Mouse (Mus musculus) kidney, postnatal 0 days (tissue): Measurements from ENCODE around the gene Rab31. TPM values are rescaled to one million over a fixed set of nuclear protein-coding genes. Genes with fewer than 3 reads are reported as not detected.
"Not testable (repeated sequence)": the region's sequence is repeated elsewhere in the genome, so short reads cannot be mapped to it uniquely, and the experiment has no call there.

Experiments
- ATAC-seq: fragments of 200-750 bp; cut with Nextera tagmentation; replicated peaks from 2 replicates; pipeline ENCODE4 v1.8.0; 2017; ENCODE audit warnings: low read depth, moderate number of reproducible peaks, moderate TSS enrichment, moderate library complexity; ENCODE audit not compliant: low FRiP score
- DNase-seq: peaks from one replicate; pipeline ENCODE4 v3.0.0-alpha.2; 2016; ENCODE audit warnings: low spot score
- H3K27ac ChIP-seq: fragments of 300-500 bp; sonication (generic); 2 replicates; pipeline ENCODE4 v1.5.1; 2014; ENCODE audit warnings: mild to moderate bottlenecking
- H3K27me3 ChIP-seq: fragments of 300-500 bp; sonication (generic); 2 replicates; pipeline ENCODE4 v1.6.1; 2014; ENCODE audit warnings: low read length, mixed read lengths; ENCODE audit not compliant: insufficient read depth
- H3K36me3 ChIP-seq: fragments of 300-500 bp; sonication (generic); 2 replicates; pipeline ENCODE4 v1.6.1; 2014; ENCODE audit warnings: low read length, mixed read lengths; ENCODE audit not compliant: insufficient read depth
- H3K4me1 ChIP-seq: fragments of 300-500 bp; sonication (generic); replicated peaks from 2 replicates; pipeline ENCODE4 v1.6.1; 2014; ENCODE audit warnings: antibody characterized with exemption, low read length, mixed read lengths; ENCODE audit not compliant: insufficient read depth
- H3K4me2 ChIP-seq: fragments of 300-500 bp; sonication (generic); 2 replicates; pipeline ENCODE4 v1.6.1; 2014; ENCODE audit warnings: mild to moderate bottlenecking, low read length, moderate library complexity, mixed read lengths
- H3K4me3 ChIP-seq: fragments of 300-500 bp; sonication (generic); replicated peaks from 2 replicates; pipeline ENCODE4 v1.5.1; 2014; ENCODE audit warnings: low read depth, low read length
- H3K9ac ChIP-seq: fragments of 300-500 bp; sonication (generic); 2 replicates; pipeline ENCODE4 v1.6.1; 2014; ENCODE audit warnings: low read depth, low read length
- H3K9me3 ChIP-seq: fragments of 300-500 bp; sonication (generic); replicated peaks from 2 replicates; pipeline ENCODE4 v1.6.1; 2016; ENCODE audit warnings: low read length, inconsistent platforms, mixed read lengths
- CTCF ChIP-seq: IDR thresholded peaks from 2 replicates; pipeline ENCODE4 v1.5.1; 2016; ENCODE audit warnings: antibody characterized with exemption, low read depth, mild to moderate bottlenecking, moderate library complexity
- WGBS: fragments of 180-500 bp; shearing (Covaris S2); extraction: QIAGEN DNeasy Blood & Tissue Kit; methylation state at CpG from one replicate; pipeline ENCODE4 v1.1.7; 2014; 5-methylcytosine and 5-hydroxymethylcytosine counted together
- polyA plus RNA-seq: library from polyadenylated mRNA; unstranded; fragments of >200 nt; fragmentation: Nextera tagmentation; extraction: Ambion mirVana; gene quantifications from 2 replicates; pipeline ENCODE4 v1.2.1, GENCODE M21; 2015

Gene Rab31
- polyA plus RNA-seq, 1 experiment from 2014 or later: 30.0 TPM

GRCm38 (mm10) chr17:65643051-65643521, 129.5 kb downstream of the Rab31 start:
- Histone ChIP-seq H3K4me1 (0 out of 2 replicates have a peak, but pooled peaks cover 6% of the 10 kb centered on the region), H3K4me3 (no peak overlapping the region), H3K4me2 (0 out of 2 replicates have a peak overlapping the region, but pooled peaks have one; percentile 9), H3K9ac (no peak overlapping the region), H3K27me3 (no peaks in the 10 kb centered on the region), H3K36me3 (no peaks in the 10 kb centered on the region), H3K27ac (0 out of 2 replicates have a peak overlapping the region, but pooled peaks have one; percentile 3), H3K9me3 (no peaks in the 10 kb centered on the region)
- 24% methylated on average over 10 of the region's 10 CpGs for WGBS
- DNase-seq (peak; percentile 60), ATAC-seq (no peak)
- no peak for TF ChIP-seq CTCF

- ATAC-seq (peak; percentile 57; the same call in 1 of the 2 replicates), DNase-seq (no peak)
- H3K4me3 ChIP-seq: no peak overlapping the region
- H3K4me1 ChIP-seq: 0 out of 2 replicates have a peak, but pooled peaks cover 6% of the 10 kb centered on the region
- no peak for TF ChIP-seq CTCF
- H3K27ac ChIP-seq: no peak overlapping the region
- H3K9me3 ChIP-seq: no peaks in the 10 kb centered on the region
- H3K9ac ChIP-seq: no peak overlapping the region
- no peaks in the 10 kb centered on the region for H3K27me3 ChIP-seq
- no peaks in the 10 kb centered on the region for H3K36me3 ChIP-seq
- 50% methylated on average over 5 of the region's 5 CpGs for WGBS
- no peak overlapping the region for H3K4me2 ChIP-seq
Measured at GRCm38 (mm10) chr17:65642578-65642991, 130.0 kb downstream of the Rab31 start.

- TF ChIP-seq CTCF: no peak
- H3K9ac ChIP-seq: no peak within 1 kb of the TSS
- 0 out of 2 replicates have a peak, but pooled peaks cover 6% of the 10 kb centered on the region for H3K4me1 ChIP-seq
- H3K36me3 ChIP-seq: no peaks in the 10 kb centered on the region
- no peak for ATAC-seq
- 0 out of 2 replicates have a peak within 1 kb of the TSS, but pooled peaks have one; percentile 9 for H3K4me2 ChIP-seq
- H3K9me3 ChIP-seq: no peaks in the 10 kb centered on the region
- WGBS: 81% methylated on average over 11 of the region's 11 CpGs
- no peak for DNase-seq
- H3K27ac ChIP-seq: 0 out of 2 replicates have a peak within 1 kb of the TSS, but pooled peaks have one; percentile 3
- H3K4me3 ChIP-seq: no peak within 1 kb of the TSS
- no peaks in the 10 kb centered on the region for H3K27me3 ChIP-seq
Measured at GRCm38 (mm10) chr17:65641734-65642218, 130.8 kb downstream of the Rab31 start, which contains the start of gene Txndc2. Gene Txndc2, minus strand, starts transcription at chr17:65642168.

GRCm38 (mm10) chr17:65639144-65639543, 133.4 kb downstream of the Rab31 start:
- 0 out of 2 replicates have a peak, but pooled peaks cover 9% of the 10 kb centered on the region for H3K4me1 ChIP-seq
- H3K9ac ChIP-seq: no peak overlapping the region
- no peak for TF ChIP-seq CTCF
- no peak overlapping the region for H3K4me2 ChIP-seq
- ATAC-seq (no peak), DNase-seq (no peak)
- WGBS: 83% methylated on average over 1 of the region's 1 CpGs
- H3K27ac ChIP-seq: no peak overlapping the region
- no peak overlapping the region for H3K4me3 ChIP-seq
- H3K9me3 ChIP-seq: no peaks in the 10 kb centered on the region
- H3K27me3 ChIP-seq: no peaks in the 10 kb centered on the region
- H3K36me3 ChIP-seq: no peaks in the 10 kb centered on the region

GRCm38 (mm10) chr17:65635715-65636360, 136.7 kb downstream of the Rab31 start:
- peak overlapping the region; percentile 8; the same call in 1 of the 2 replicates for H3K4me2 ChIP-seq
- H3K9me3 ChIP-seq: no peaks in the 10 kb centered on the region
- 39% methylated on average over 14 of the region's 14 CpGs for WGBS
- H3K4me1 ChIP-seq: 0 out of 2 replicates have a peak, but pooled peaks cover 3% of the 10 kb centered on the region
- H3K9ac ChIP-seq: no peak overlapping the region
- peak overlapping the region; percentile 8; the same call in 1 of the 2 replicates for H3K27ac ChIP-seq
- no peak overlapping the region for H3K4me3 ChIP-seq
- H3K27me3 ChIP-seq: no peaks in the 10 kb centered on the region
- TF ChIP-seq CTCF: no peak
- no peaks in the 10 kb centered on the region for H3K36me3 ChIP-seq
- ATAC-seq (no peak), DNase-seq (peak; percentile 42)

GRCm38 (mm10) chr17:65629943-65630342, 142.6 kb downstream of the Rab31 start:
- no peak for DNase-seq
- no peak overlapping the region for H3K4me3 ChIP-seq
- H3K36me3 ChIP-seq: no peaks in the 10 kb centered on the region
- H3K9me3 ChIP-seq: no peaks in the 10 kb centered on the region
- no peak for ATAC-seq
- WGBS: 85% methylated on average over 6 of the region's 6 CpGs
- no peaks in the 10 kb centered on the region for H3K4me1 ChIP-seq
- no peak overlapping the region for H3K9ac ChIP-seq
- H3K27me3 ChIP-seq: no peaks in the 10 kb centered on the region
- TF ChIP-seq CTCF: no peak
- no peak overlapping the region for H3K4me2 ChIP-seq
- no peak overlapping the region for H3K27ac ChIP-seq

- H3K27ac ChIP-seq, DNase-seq, H3K4me2 ChIP-seq, H3K36me3 ChIP-seq, H3K9me3 ChIP-seq, H3K9ac ChIP-seq, H3K4me3 ChIP-seq, H3K27me3 ChIP-seq, H3K4me1 ChIP-seq, ATAC-seq: not testable (repeated sequence)
- WGBS: 48% methylated on average over 13 of the region's 13 CpGs
Measured at GRCm38 (mm10) chr17:65628823-65629532, 143.6 kb downstream of the Rab31 start.
